Mouse (Mus musculus): ENCODE results near the gene Ptprq.

Gene Ptprq

GRCm38 (mm10) chr10:107628104-107628503, 91.7 kb downstream of the Ptprq start:
- DNase-seq (ENCODE audit: low spot score): no peak

GRCm38 (mm10) chr10:107626648-107627047, 93.2 kb downstream of the Ptprq start:
- DNase-seq (ENCODE audit: low spot score): no peak

GRCm38 (mm10) chr10:107624211-107624610, 95.6 kb downstream of the Ptprq start:
- DNase-seq (ENCODE audit: low spot score): no peak

GRCm38 (mm10) chr10:107615460-107615859, 104.4 kb downstream of the Ptprq start:
- DNase-seq (ENCODE audit: low spot score): no peak

- DNase-seq (ENCODE audit: low spot score): no peak
Measured at GRCm38 (mm10) chr10:107601371-107601770, 118.5 kb downstream of the Ptprq start.

- DNase-seq (ENCODE audit: low spot score): no peak
Measured at GRCm38 (mm10) chr10:107583360-107583759, 136.5 kb downstream of the Ptprq start.

GRCm38 (mm10) chr10:107569044-107569443, 150.8 kb downstream of the Ptprq start:
- no peak for DNase-seq (ENCODE audit: low spot score)

GRCm38 (mm10) chr10:107568261-107568660, 151.6 kb downstream of the Ptprq start:
- DNase-seq (ENCODE audit: low spot score): no peak

GRCm38 (mm10) chr10:107562875-107563274, 157.0 kb downstream of the Ptprq start:
- no peak for DNase-seq (ENCODE audit: low spot score)

- DNase-seq (ENCODE audit: low spot score): no peak
Measured at GRCm38 (mm10) chr10:107560881-107561280, 159.0 kb downstream of the Ptprq start.

GRCm38 (mm10) chr10:107543026-107543425, 176.8 kb downstream of the Ptprq start:
- no peak for DNase-seq (ENCODE audit: low spot score)

- no peak for DNase-seq (ENCODE audit: low spot score)
Measured at GRCm38 (mm10) chr10:107528758-107529157, 191.1 kb downstream of the Ptprq start.

GRCm38 (mm10) chr10:107519216-107519615, 200.6 kb downstream of the Ptprq start:
- DNase-seq (ENCODE audit: low spot score): no peak

- DNase-seq (ENCODE audit: low spot score): no peak
Measured at GRCm38 (mm10) chr10:107516641-107517040, 203.2 kb downstream of the Ptprq start.

GRCm38 (mm10) chr10:107514735-107515134, 205.1 kb downstream of the Ptprq start:
- no peak for DNase-seq (ENCODE audit: low spot score)

- DNase-seq (ENCODE audit: low spot score): no peak
Measured at GRCm38 (mm10) chr10:107506397-107506796, 213.5 kb downstream of the Ptprq start.

GRCm38 (mm10) chr10:107503430-107503829, 216.4 kb downstream of the Ptprq start:
- no peak for DNase-seq (ENCODE audit: low spot score)

GRCm38 (mm10) chr10:107502193-107502592, 217.7 kb downstream of the Ptprq start:
- DNase-seq (ENCODE audit: low spot score): no peak

- no peak for DNase-seq (ENCODE audit: low spot score)
Measured at GRCm38 (mm10) chr10:107499656-107500055, 220.2 kb downstream of the Ptprq start.

- DNase-seq (ENCODE audit: low spot score): no peak
Measured at GRCm38 (mm10) chr10:107496402-107496801, 223.4 kb downstream of the Ptprq start.

GRCm38 (mm10) chr10:107494568-107494967, 225.3 kb downstream of the Ptprq start, which contains the start of gene Myf6:
Myf6 (minus strand) TSS chr10:107494737.
- no peak for DNase-seq (ENCODE audit: low spot score)

GRCm38 (mm10) chr10:107493580-107494474, 226.0 kb downstream of the Ptprq start:
- no peak for DNase-seq (ENCODE audit: low spot score)

- no peak for DNase-seq (ENCODE audit: low spot score)
Measured at GRCm38 (mm10) chr10:107492867-107493579, 226.8 kb downstream of the Ptprq start.
